ENCODE assay signal across 9 mouse cellular contexts in genomic region chr4:120746552-120747150, GRCm38 (mm10). TPM values are rescaled to one million over a fixed set of nuclear protein-coding genes. Genes with fewer than 3 reads are reported as not detected.
DNase-seq lines count a peak whose midpoint lies in the region; ATAC-seq and TF ChIP-seq lines count a peak whose summit lies in the region.
"Had no signal": no experiment of that assay in that cellular context is flagged by ENCODE, and none has a peak within 500 bp of the region (broad histone marks: within the 10 kb centered on the region; RNA-seq: fewer than 3 reads in every experiment).

No protein-coding gene starts in this region.

- H3K4me1 ChIP-seq in heart, adult 2 months (ENCODE audit: control insufficient read depth, insufficient read depth, low read length): no peaks in the 10 kb centered on the region; the same call in 1 of the 2 replicates
- peaks cover 24% of the 10 kb centered on the region for H3K4me1 ChIP-seq in forebrain, embryonic 13.5 days
- peaks cover 14% of the 10 kb centered on the region for H3K4me1 ChIP-seq in intestine, embryonic 15.5 days (replicated peaks)
- peaks cover 13% of the 10 kb centered on the region for H3K4me1 ChIP-seq in midbrain, embryonic 15.5 days

- 7% methylated on average over 51 of the region's 53 CpGs for WGBS in heart, adult 2 months
- WGBS in forebrain, embryonic 13.5 days: 4% methylated on average over 18 of the region's 53 CpGs
- WGBS in intestine, embryonic 15.5 days: 5% methylated on average over 51 of the region's 53 CpGs
- WGBS in midbrain, embryonic 15.5 days: 4% methylated on average over 44 of the region's 53 CpGs

- peak overlapping the region; percentile 100 for H3K4me2 ChIP-seq in forebrain, embryonic 13.5 days
- peak overlapping the region; percentile 100 for H3K4me2 ChIP-seq in intestine, embryonic 15.5 days (replicated peaks)
- H3K4me2 ChIP-seq in midbrain, embryonic 15.5 days: peak overlapping the region; percentile 97

- DNase-seq in heart, adult 2 months: peak; percentile 47 to 56
- no peak for DNase-seq in heart, adult 8-10 months (ENCODE audit: low spot score)
- peak; percentile 50 for DNase-seq in ZHBTc4 (ENCODE audit: low read depth, low spot score)
- no peak for DNase-seq in urinary bladder, adult 18-20 months (ENCODE audit: low spot score in 2 of 2)

- H3K27ac ChIP-seq in heart, adult 2 months: peak overlapping the region; percentile 43
- no peak overlapping the region for H3K27ac ChIP-seq in forebrain, embryonic 13.5 days
- no peak overlapping the region for H3K27ac ChIP-seq in intestine, embryonic 15.5 days
- no peak overlapping the region for H3K27ac ChIP-seq in midbrain, embryonic 15.5 days

- H3K36me3 ChIP-seq in heart, adult 2 months (ENCODE audit: control insufficient read depth, insufficient read depth, low read length): no peaks in the 10 kb centered on the region
- no peaks in the 10 kb centered on the region for H3K36me3 ChIP-seq in forebrain, embryonic 13.5 days (ENCODE audit: poor library complexity, severe bottlenecking)
- no peaks in the 10 kb centered on the region for H3K36me3 ChIP-seq in intestine, embryonic 15.5 days
- H3K36me3 ChIP-seq in midbrain, embryonic 15.5 days (replicated peaks): no peaks in the 10 kb centered on the region

- peak overlapping the region; percentile 72 for H3K9ac ChIP-seq in heart, adult 2 months (ENCODE audit: low read depth, low read length)
- H3K9ac ChIP-seq in forebrain, embryonic 13.5 days: peak overlapping the region; percentile 72
- peak overlapping the region; percentile 49 for H3K9ac ChIP-seq in intestine, embryonic 15.5 days
- H3K9ac ChIP-seq in midbrain, embryonic 15.5 days: peak overlapping the region; percentile 37

- no peak for TF ChIP-seq EP300 in heart, adult 2 months (IDR thresholded peaks at IDR 0.05; ENCODE audit: insufficient read depth, low read depth, low read length)

- no peak for TF ChIP-seq CTCF in heart, adult 2 months (IDR thresholded peaks at IDR 0.05)

- peak overlapping the region; percentile 61 for H3K4me3 ChIP-seq in heart, adult 2 months
- H3K4me3 ChIP-seq in forebrain, embryonic 13.5 days: peak overlapping the region; percentile 66
- H3K4me3 ChIP-seq in intestine, embryonic 15.5 days (replicated peaks): peak overlapping the region; percentile 70
- peak overlapping the region; percentile 53 for H3K4me3 ChIP-seq in midbrain, embryonic 15.5 days

- no peak for TF ChIP-seq POLR2A in heart, adult 2 months (IDR thresholded peaks at IDR 0.05; ENCODE audit: insufficient read depth, low read depth, low read length)

- intact Hi-C loops in heart, adult 2 months (cut with DNase I): no loop called here

- no peaks in the 10 kb centered on the region for H3K79me2 ChIP-seq in heart, adult 2 months (replicated peaks; ENCODE audit: control insufficient read depth, insufficient read depth, low read length)

- H3K9me3 ChIP-seq in forebrain, embryonic 13.5 days (replicated peaks): no peaks in the 10 kb centered on the region
- no peaks in the 10 kb centered on the region for H3K9me3 ChIP-seq in intestine, embryonic 15.5 days
- H3K9me3 ChIP-seq in midbrain, embryonic 15.5 days: no peaks in the 10 kb centered on the region

- peaks cover 5% of the 10 kb centered on the region; the same call in 1 of the 2 replicates for H3K27me3 ChIP-seq in heart, adult 2 months (ENCODE audit: control insufficient read depth, insufficient read depth, low read length)
- peaks cover 75% of the 10 kb centered on the region for H3K27me3 ChIP-seq in forebrain, embryonic 13.5 days
- peaks cover 55% of the 10 kb centered on the region for H3K27me3 ChIP-seq in intestine, embryonic 15.5 days (replicated peaks)
- H3K27me3 ChIP-seq in midbrain, embryonic 15.5 days (replicated peaks): peaks cover 40% of the 10 kb centered on the region

- peak; percentile 55 for ATAC-seq in forebrain, embryonic 13.5 days
- ATAC-seq in intestine, embryonic 15.5 days: peak; percentile 71
- ATAC-seq in midbrain, embryonic 15.5 days (replicated peaks): peak; percentile 48
- no peak for ATAC-seq in megakaryocyte-erythroid progenitor cell, adult 5-6 weeks (replicated peaks; ENCODE audit: low FRiP score, low TSS enrichment, poor library complexity, severe bottlenecking)

RNA-seq across cellular contexts. Expression of gene Kcnq4, which starts 1.8 kb away (rescaled TPM):
- 1 to 10 TPM; 1.6 to 1.9 TPM for total RNA-seq in heart, adult 2 months (2021)
- 6.9 TPM in 2 replicates for polyA plus RNA-seq in heart, adult 2 months (2012; rRNA removed)
- total RNA-seq in heart, adult 8-10 months (2022): 1 to 10 TPM; 1.6 to 2.4 (median 2.2) TPM
- polyA plus RNA-seq in forebrain, embryonic 13.5 days (2015; fragmentation: Nextera tagmentation; extraction: Ambion mirVana): 3.4 and 4.0 TPM in 2 replicates
- polyA plus RNA-seq in intestine, embryonic 15.5 days (2015; fragmentation: Nextera tagmentation; extraction: Ambion mirVana): 2.2 and 2.3 TPM in 2 replicates
- polyA plus RNA-seq in midbrain, embryonic 15.5 days (2015; fragmentation: Nextera tagmentation; extraction: Ambion mirVana): 4.5 and 4.9 TPM in 2 replicates
- total RNA-seq in megakaryocyte-erythroid progenitor cell, adult 5-6 weeks (2014; fragmentation: Nextera tagmentation): not detected in 2 replicates
- total RNA-seq in megakaryocyte-erythroid progenitor cell, adult 5-6 weeks (2017): not detected in 2 replicates
- total RNA-seq: hematopoietic stem cell, adult 5-6 weeks had no signal

Comparison
In these comparisons a context has a peak if more than half of its experiments do, and no peak if none do; other contexts are left out.
1. DNase-seq: peak in heart, adult 2 months (2 of 2) and ZHBTc4 (single experiment); none in heart, adult 8-10 months (single experiment) and urinary bladder, adult 18-20 months (0 of 2).
2. Peak in every context shown above with its lines, with median percentiles within 50 percentile points of each other: H3K4me3 ChIP-seq, H3K9ac ChIP-seq and H3K4me2 ChIP-seq.